Mouse (Mus musculus) thymus, adult 2 months (tissue): ENCODE data around the gene Bcl7a.

Experiments used
- CTCF ChIP-seq: fragments of 200-500 bp; IDR thresholded peaks from 2 replicates; pipeline ENCODE4 v1.5.1; 2012; ENCODE audit warnings: mild to moderate bottlenecking, control low read depth, low read length, moderate library complexity, borderline replicate concordance; ENCODE audit not compliant: control insufficient read depth, poor library complexity, insufficient read depth; ENCODE audit errors: extremely low read depth
- POLR2A ChIP-seq: fragments of 200-500 bp; IDR thresholded peaks from 2 replicates; pipeline ENCODE4 v1.6.1; 2012; ENCODE audit warnings: mild to moderate bottlenecking, low read length, control low read depth, moderate library complexity; ENCODE audit not compliant: control insufficient read depth, poor library complexity, insufficient read depth; ENCODE audit errors: extremely low read depth

- TF ChIP-seq CTCF (no peak), POLR2A (no peak)
Observed at GRCm38 (mm10) chr5:123347985-123348384, 4.4 kb downstream of the Bcl7a start.
